Mouse (Mus musculus) heart, embryonic 12.5 days (tissue): Measurements from ENCODE around the gene Fsd1. TPM values are rescaled to one million over a fixed set of nuclear protein-coding genes. Genes with fewer than 3 reads are reported as not detected.
A peak's percentile ranks its signal among the peaks of the same experiment; 100 is the strongest.

ENCODE experiments used
- ATAC-seq: fragments of 200-750 bp; cut with Nextera tagmentation; 2 replicates; pipeline ENCODE4 v1.8.0; 2017; ENCODE audit warnings: moderate TSS enrichment, moderate library complexity; ENCODE audit not compliant: insufficient number of reproducible peaks, low FRiP score
- H3K27ac ChIP-seq: fragments of 300-500 bp; sonication (generic); 2 replicates; pipeline ENCODE4 v1.5.1; 2016; ENCODE audit warnings: mild to moderate bottlenecking, moderate library complexity; ENCODE audit not compliant: poor library complexity, severe bottlenecking
- H3K27me3 ChIP-seq: fragments of 300-500 bp; sonication (generic); replicated peaks from 2 replicates; pipeline ENCODE4 v1.6.1; 2016; ENCODE audit warnings: mild to moderate bottlenecking, moderate library complexity
- H3K36me3 ChIP-seq: fragments of 300-500 bp; sonication (generic); 2 replicates; pipeline ENCODE4 v1.6.1; 2016; ENCODE audit warnings: mild to moderate bottlenecking, moderate library complexity
- H3K4me1 ChIP-seq: fragments of 300-500 bp; sonication (generic); replicated peaks from 2 replicates; pipeline ENCODE4 v1.6.1; 2016; ENCODE audit warnings: mild to moderate bottlenecking
- H3K4me2 ChIP-seq: fragments of 300-500 bp; sonication (generic); 2 replicates; pipeline ENCODE4 v1.6.1; 2016; ENCODE audit warnings: mild to moderate bottlenecking, moderate library complexity
- H3K4me3 ChIP-seq: fragments of 300-500 bp; sonication (generic); 2 replicates; pipeline ENCODE4 v1.5.1; 2016; ENCODE audit warnings: mild to moderate bottlenecking
- H3K9ac ChIP-seq: fragments of 300-500 bp; sonication (generic); 2 replicates; pipeline ENCODE4 v1.6.1; 2016; ENCODE audit warnings: mild to moderate bottlenecking, moderate library complexity
- H3K9me3 ChIP-seq: fragments of 300-500 bp; sonication (generic); replicated peaks from 2 replicates; pipeline ENCODE4 v1.6.1; 2016; ENCODE audit warnings: mild to moderate bottlenecking, moderate library complexity
- WGBS: fragments of 180-500 bp; shearing (Covaris S2); methylation state at CpG from one replicate; pipeline ENCODE4 v1.1.7; 2016; 5-methylcytosine and 5-hydroxymethylcytosine counted together
- polyA plus RNA-seq: library from polyadenylated mRNA; unstranded; fragments of >200 nt; fragmentation: Nextera tagmentation; extraction: Ambion mirVana; gene quantifications from 2 replicates; pipeline ENCODE4 v1.2.1, GENCODE M21; 2016

The Fsd1 gene
- polyA plus RNA-seq, 1 experiment from 2014 or later, result 5.6 TPM

DNA sequence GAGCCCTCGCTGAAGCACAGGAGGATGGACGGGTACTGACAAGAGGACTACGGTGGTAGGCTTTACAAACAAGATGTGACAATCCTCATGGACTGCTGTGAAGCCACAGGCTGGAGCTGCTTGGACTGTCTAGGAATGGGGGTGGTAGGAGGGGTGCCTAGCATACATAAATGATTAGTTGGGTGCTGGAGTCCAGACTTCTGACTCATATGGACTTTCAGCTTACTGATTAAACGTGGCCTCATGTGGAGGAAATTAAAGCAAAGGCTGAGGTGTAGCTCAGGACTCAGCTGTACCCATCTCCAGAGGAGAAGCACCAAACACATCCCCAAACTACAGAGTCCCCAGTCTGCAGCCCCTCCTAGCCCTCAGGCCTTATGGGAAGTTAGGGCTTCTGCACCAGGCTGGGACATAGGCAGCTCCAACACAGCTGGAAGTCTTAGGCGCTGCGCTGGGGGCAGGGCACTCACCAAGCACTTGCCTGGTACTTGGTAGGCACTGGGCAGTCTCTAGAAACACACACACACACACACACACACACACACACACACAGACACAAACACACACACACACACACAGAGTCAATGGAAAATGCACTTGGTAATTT is 45.9 kb downstream of the Fsd1 start:
- 73% methylated on average over 6 of the region's 6 CpGs for WGBS
- Histone ChIP-seq H3K4me2 (no peak overlapping the region), H3K36me3 (peaks cover 43% of the 10 kb centered on the region), H3K27ac (no peak overlapping the region), H3K27me3 (no peaks in the 10 kb centered on the region), H3K9ac (peak overlapping the region; percentile 26; the same call in 1 of the 2 replicates), H3K4me3 (no peak overlapping the region), H3K4me1 (peaks cover 70% of the 10 kb centered on the region), H3K9me3 (no peaks in the 10 kb centered on the region)
- no peak for ATAC-seq

DNA sequence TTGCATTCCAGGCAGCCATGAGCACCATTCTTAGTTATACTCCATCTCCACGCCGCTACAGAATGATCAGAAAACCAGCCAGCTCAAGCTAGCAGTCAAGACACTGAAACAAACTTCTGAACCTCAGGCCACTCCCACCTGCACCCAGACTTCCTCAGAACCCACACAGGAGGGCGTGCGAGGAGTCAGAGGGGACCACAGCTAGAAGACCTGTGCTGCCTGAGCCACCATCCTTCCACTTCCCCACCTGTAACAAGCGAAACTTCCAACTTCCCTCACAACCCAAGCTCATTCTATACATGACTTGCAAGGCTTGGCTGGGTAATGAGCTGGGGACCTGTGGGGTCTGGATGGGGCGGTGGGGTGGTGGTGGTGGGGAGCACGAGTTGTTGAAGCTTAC is 46.5 kb downstream of the Fsd1 start:
- no peak overlapping the region for H3K9ac ChIP-seq
- WGBS, result 75% methylated on average over 7 of the region's 7 CpGs
- no peak overlapping the region for H3K4me3 ChIP-seq
- H3K9me3 ChIP-seq, result no peaks in the 10 kb centered on the region
- H3K36me3 ChIP-seq, result peaks cover 37% of the 10 kb centered on the region
- H3K27ac ChIP-seq, result no peak overlapping the region
- ATAC-seq, result no peak
- no peak overlapping the region for H3K4me2 ChIP-seq
- H3K4me1 ChIP-seq, result peaks cover 64% of the 10 kb centered on the region
- no peaks in the 10 kb centered on the region for H3K27me3 ChIP-seq

DNA sequence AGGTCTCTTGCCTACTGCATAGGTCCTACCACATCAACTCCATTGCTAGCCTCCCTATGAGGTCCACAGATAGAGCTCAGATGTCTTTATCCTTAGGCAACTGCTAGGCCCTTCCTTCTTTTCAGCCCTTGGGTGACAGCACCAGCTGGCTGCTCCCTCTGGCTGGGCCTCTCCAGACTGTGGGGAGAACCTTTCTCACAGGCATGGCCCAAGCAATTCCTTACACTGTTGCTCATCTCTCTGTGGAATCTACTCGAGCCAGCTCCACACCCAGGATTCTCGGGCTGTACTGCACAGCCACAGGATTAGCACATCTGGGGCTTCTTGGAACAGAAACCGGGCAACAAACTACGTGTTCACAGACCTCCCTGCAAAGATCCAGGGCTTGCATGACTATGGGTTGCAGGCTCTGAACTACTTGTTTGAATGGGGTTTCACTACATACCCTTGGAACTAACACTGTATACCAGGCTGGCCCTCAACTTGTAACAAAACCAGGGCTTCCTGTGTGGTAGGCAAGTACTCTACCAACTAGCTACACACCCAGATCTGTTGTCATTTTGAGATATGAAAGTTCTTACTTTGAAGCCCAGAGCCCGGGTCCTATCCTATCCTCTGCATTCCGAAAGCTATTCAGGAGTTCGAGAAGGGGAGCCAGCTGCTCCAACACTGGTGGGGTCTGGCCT is 47.9 kb downstream of the Fsd1 start:
- H3K27ac ChIP-seq, result no peak overlapping the region
- no peak overlapping the region for H3K4me3 ChIP-seq
- peak overlapping the region; percentile 72; the same call in 1 of the 2 replicates for H3K4me2 ChIP-seq
- peaks cover 54% of the 10 kb centered on the region for H3K4me1 ChIP-seq
- 81% methylated on average over 7 of the region's 7 CpGs for WGBS
- H3K9me3 ChIP-seq, result no peaks in the 10 kb centered on the region
- peak overlapping the region; percentile 65 for H3K9ac ChIP-seq
- peaks cover 27% of the 10 kb centered on the region for H3K36me3 ChIP-seq
- no peaks in the 10 kb centered on the region for H3K27me3 ChIP-seq
- ATAC-seq, result no peak

DNA sequence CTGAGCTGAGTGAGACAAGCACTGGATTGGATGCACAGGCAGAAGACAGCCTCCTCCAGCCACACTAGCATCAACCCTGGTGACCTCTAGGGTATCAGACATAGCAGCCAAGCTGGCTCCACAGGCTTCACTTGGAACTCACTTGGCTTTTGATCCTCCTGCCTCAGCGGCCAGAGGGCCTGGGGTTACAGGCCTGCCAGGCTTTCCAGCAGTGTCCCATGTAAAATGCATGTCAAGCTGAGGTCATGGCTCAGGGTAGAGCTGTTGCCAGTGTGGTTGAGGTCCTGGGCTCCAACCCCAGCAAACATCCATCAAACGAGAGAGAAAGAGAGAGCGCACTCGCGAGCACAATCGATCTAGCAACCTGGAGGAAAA is 48.4 kb downstream of the Fsd1 start:
- ATAC-seq, result no peak
- H3K4me3 ChIP-seq, result peak overlapping the region; percentile 88
- H3K4me1 ChIP-seq, result peaks cover 54% of the 10 kb centered on the region
- H3K27ac ChIP-seq, result no peak overlapping the region
- 84% methylated on average over 6 of the region's 6 CpGs for WGBS
- peak overlapping the region; percentile 65 for H3K9ac ChIP-seq
- no peaks in the 10 kb centered on the region for H3K27me3 ChIP-seq
- H3K4me2 ChIP-seq, result peak overlapping the region; percentile 72
- peaks cover 23% of the 10 kb centered on the region for H3K36me3 ChIP-seq
- H3K9me3 ChIP-seq, result no peaks in the 10 kb centered on the region

DNA sequence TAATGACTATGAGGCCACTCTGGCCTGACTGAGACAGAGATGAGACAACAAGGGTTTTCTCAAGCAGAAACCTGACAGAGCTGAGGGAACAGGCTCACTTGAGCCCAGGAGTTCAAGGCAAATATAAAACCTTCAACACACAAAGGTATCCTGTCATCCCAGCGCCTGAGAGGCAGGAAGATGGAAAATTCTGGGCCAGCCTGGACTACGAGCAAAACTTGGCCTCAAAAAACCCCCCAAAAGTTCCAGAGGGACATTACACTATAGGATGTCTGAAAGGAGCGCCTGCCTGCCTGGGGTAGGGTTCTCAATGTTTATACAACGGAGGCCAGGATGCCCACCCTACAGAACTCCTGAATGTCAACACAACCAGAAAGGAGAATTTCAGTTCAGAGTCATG is 48.9 kb downstream of the Fsd1 start:
- Histone ChIP-seq H3K4me2 (peak overlapping the region; percentile 72), H3K36me3 (peaks cover 21% of the 10 kb centered on the region), H3K9ac (peak overlapping the region; percentile 65), H3K9me3 (no peaks in the 10 kb centered on the region), H3K4me1 (peaks cover 53% of the 10 kb centered on the region), H3K27ac (no peak overlapping the region), H3K27me3 (no peaks in the 10 kb centered on the region), H3K4me3 (peak overlapping the region; percentile 88)
- WGBS, result 72% methylated on average over 4 of the region's 4 CpGs
- no peak for ATAC-seq

DNA sequence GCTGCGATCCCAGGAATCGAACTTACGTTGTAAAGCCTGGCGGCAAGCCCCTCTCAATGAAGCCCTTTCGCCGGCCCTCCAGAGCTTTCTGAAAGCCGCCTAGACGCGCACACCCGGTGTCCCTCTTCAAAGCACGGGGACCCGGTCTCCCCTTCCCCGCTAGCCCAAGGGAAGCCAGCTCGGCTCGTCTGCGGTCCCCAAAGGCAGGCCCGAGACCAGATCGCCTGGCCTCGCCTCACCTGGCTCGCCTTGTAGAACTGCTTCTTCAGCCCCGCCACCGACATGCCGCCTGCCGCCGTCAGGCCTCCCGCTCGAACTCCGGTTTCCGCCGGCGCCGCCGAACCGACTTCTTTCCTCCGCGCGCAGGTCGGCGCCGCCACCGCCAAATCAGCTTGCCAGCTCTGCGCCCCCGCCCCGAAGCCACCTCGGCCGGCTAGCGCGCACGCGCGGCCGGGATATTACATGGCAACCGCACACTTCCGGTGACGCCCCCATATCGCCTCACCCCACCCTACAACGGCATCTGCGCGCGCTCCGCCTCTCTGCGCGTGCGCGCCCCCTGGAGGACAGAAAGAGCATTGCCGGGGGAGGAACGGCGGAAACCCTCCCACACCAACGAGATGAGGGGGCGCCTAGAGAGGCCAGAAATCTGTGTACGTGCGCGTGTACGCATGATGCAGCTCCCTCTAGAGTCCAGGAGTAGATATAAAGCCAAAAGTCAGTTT is 50.0 kb downstream of the Fsd1 start, which contains the start of gene Sh3gl1:
TSS of gene Sh3gl1 (minus strand) at position 460 of the 725 bp plus-strand sequence.
- peak; percentile 93 for ATAC-seq
- H3K4me2 ChIP-seq, result peak within 1 kb of the TSS; percentile 72
- H3K27ac ChIP-seq, result peak within 1 kb of the TSS; percentile 79
- peaks cover 49% of the 10 kb centered on the region for H3K4me1 ChIP-seq
- no peaks in the 10 kb centered on the region for H3K27me3 ChIP-seq
- peak within 1 kb of the TSS; percentile 94 for H3K9ac ChIP-seq
- WGBS, result under 1% methylated on average over 74 of the region's 74 CpGs
- H3K4me3 ChIP-seq, result peak within 1 kb of the TSS; percentile 88
- peaks cover 18% of the 10 kb centered on the region for H3K36me3 ChIP-seq
- no peaks in the 10 kb centered on the region for H3K9me3 ChIP-seq

DNA sequence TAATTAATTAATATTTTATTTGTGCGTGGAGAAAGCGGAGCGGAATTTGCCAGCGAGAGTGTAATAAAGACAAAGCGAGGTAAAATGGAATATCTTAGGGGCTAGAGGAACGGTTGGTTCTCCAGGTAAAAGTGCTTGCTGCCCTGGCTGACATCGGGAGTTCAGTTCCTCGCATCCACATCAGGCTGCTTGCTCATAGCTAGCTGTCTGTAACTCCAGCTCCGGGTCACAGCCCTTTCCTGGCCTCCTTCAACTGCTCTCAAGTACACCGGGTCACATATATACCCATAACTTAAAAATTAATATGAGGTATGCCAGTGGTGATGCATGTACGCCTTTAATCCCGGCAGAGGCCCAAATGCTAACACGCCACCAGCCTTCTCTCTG is 50.6 kb downstream of the Fsd1 start:
- peak overlapping the region; percentile 88 for H3K4me3 ChIP-seq
- no peaks in the 10 kb centered on the region for H3K9me3 ChIP-seq
- H3K4me1 ChIP-seq, result peaks cover 48% of the 10 kb centered on the region
- no peak overlapping the region for H3K27ac ChIP-seq
- WGBS, result 37% methylated on average over 13 of the region's 13 CpGs
- peak overlapping the region; percentile 72 for H3K4me2 ChIP-seq
- H3K27me3 ChIP-seq, result no peaks in the 10 kb centered on the region
- ATAC-seq, result no peak
- H3K9ac ChIP-seq, result no peak overlapping the region; the same call in 1 of the 2 replicates
- peaks cover 18% of the 10 kb centered on the region for H3K36me3 ChIP-seq

DNA sequence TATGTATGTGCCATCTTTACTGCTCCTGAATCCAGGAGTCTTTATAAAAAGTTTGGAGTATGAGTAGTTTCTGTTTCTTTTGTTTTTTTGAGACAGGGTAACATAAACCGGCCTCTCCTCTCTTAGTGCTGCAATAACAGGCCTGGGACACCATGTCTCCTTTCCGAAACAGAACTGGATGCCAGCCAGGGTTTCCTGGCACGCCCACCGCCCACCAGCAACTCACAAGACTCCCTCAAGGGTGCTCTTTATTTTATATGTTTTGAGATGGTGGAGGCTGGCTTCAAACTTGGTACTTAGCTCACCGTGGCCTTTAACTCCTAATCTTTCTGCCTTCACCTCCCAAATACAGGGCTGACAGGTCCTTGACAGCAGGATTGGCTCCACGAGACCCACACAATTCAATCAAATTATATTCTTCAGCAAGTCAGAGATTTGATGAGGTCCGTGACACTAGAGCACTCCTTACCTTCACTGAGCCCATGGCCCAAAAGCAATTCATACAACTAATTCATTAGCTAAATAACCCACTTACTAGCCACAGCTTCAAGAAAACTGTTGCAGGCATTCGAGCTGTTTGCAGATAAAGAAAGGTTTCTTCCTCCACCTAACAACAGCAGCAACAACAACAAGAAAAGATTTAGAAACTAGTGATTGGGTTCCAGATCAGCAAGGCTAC is 52.4 kb downstream of the Fsd1 start:
- WGBS, result 76% methylated on average over 8 of the region's 8 CpGs
- Histone ChIP-seq H3K27ac (no peak overlapping the region), H3K4me3 (no peak overlapping the region), H3K4me2 (no peak overlapping the region), H3K9ac (no peak overlapping the region), H3K27me3 (no peaks in the 10 kb centered on the region), H3K4me1 (peaks cover 31% of the 10 kb centered on the region), H3K9me3 (no peaks in the 10 kb centered on the region), H3K36me3 (peaks cover 14% of the 10 kb centered on the region)
- no peak for ATAC-seq

DNA sequence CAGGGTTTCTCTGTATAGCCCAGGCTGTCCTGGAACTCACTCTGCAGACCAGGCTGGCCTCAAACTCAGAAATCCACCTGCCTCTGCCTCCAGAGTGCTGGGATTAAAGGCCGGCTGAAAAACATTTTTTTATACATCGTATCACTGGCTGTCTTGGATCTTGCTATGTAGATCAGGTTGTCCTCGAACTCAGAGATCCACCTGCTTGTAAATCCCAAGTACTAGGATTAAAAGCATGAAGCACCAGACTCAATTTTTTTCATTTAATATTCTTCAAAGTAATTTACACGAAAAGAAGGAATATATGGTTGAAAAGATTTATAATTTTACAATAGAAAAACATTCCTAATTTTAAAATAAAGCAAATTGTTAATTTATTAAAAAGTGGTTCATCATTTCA is 53.0 kb downstream of the Fsd1 start:
- H3K9ac ChIP-seq, result no peak overlapping the region
- H3K9me3 ChIP-seq, result no peaks in the 10 kb centered on the region
- peaks cover 25% of the 10 kb centered on the region for H3K4me1 ChIP-seq
- H3K36me3 ChIP-seq, result peaks cover 14% of the 10 kb centered on the region
- H3K4me3 ChIP-seq, result no peak overlapping the region
- H3K4me2 ChIP-seq, result peak overlapping the region; percentile 90
- no peak for ATAC-seq
- 74% methylated on average over 4 of the region's 4 CpGs for WGBS
- H3K27ac ChIP-seq, result no peak overlapping the region
- H3K27me3 ChIP-seq, result no peaks in the 10 kb centered on the region

DNA sequence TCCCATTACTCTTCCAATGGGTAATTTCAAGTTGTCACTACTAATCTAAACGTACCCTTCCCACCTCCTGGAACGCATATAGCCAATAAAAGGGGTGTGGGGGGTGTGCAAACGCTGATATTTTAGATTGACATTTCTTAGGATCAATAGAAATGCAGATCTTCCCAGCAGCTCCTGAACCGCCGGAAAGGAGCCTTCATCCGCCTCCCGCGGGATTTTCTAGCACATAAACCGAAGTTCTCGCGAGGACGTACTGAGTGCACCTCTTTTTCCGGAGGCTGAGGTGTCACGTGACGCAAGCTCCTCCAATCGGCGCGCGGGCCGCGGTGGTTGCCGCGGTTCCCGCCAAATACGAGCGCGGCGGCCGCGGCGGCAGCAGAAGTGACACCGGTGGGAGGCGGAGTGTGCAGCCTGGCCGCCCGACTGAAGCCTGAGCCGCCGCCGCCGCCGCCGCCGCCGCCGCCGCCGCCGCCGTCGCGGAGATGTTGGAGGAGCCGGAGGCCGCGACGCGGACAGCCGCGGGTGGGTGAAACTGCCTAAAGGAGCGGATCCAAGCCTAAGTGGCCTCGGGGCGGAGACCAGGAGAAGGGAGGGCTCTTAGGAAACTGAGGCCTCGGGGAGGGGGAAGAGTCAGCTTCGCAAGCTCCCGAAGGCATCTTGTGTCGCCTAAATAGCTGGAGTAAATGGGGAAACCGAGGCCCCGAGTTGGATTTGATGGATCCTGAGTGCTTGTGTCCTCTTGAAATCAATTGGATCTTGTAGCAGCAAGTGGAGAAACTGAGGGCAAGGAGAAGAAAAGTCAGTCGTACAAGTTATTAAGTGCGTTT is 53.9 kb downstream of the Fsd1 start, which contains the start of gene Chaf1a:
TSS of gene Chaf1a (plus strand) at position 410 of the 827 bp plus-strand sequence.
- under 1% methylated on average over 68 of the region's 68 CpGs for WGBS
- Histone ChIP-seq H3K4me1 (peaks cover 16% of the 10 kb centered on the region), H3K27me3 (no peaks in the 10 kb centered on the region), H3K27ac (peak within 1 kb of the TSS; percentile 76), H3K9ac (peak within 1 kb of the TSS; percentile 91), H3K36me3 (peaks cover 16% of the 10 kb centered on the region), H3K4me3 (peak within 1 kb of the TSS; percentile 85), H3K4me2 (peak within 1 kb of the TSS; percentile 90), H3K9me3 (no peaks in the 10 kb centered on the region)
- ATAC-seq, result peak; percentile 85
